ENCODE assay signal across 12 mouse cellular contexts in genomic region chr5:140827413-140827812, GRCm38 (mm10). TPM values are rescaled to one million over a fixed set of nuclear protein-coding genes. Genes with fewer than 3 reads are reported as not detected.
DNase-seq lines count a peak whose midpoint lies in the region; ATAC-seq and TF ChIP-seq lines count a peak whose summit lies in the region.
"Had no signal": no experiment of that assay in that cellular context is flagged by ENCODE, and none has a peak within 500 bp of the region (broad histone marks: within the 10 kb centered on the region; RNA-seq: fewer than 3 reads in every experiment).

No protein-coding gene starts in this region.

- H3K36me3 ChIP-seq in heart, embryonic 16.5 days (ENCODE audit: control insufficient read depth, insufficient read depth) = peaks cover 4% of the 10 kb centered on the region; the same call in 1 of the 2 replicates
- peaks cover 2% of the 10 kb centered on the region; the same call in 1 of the 2 replicates for H3K36me3 ChIP-seq in heart, embryonic 10.5 days
- H3K36me3 ChIP-seq in testis, adult 2 months (ENCODE audit: control insufficient read depth, insufficient read depth, low read length) = no peaks in the 10 kb centered on the region
- H3K36me3 ChIP-seq in liver, postnatal 0 days (replicated peaks; ENCODE audit: insufficient read depth, low read length) = no peaks in the 10 kb centered on the region

- no peak for DNase-seq in heart, embryonic 10.5 days (ENCODE audit: low spot score)
- DNase-seq in testis, postnatal 14 days (ENCODE audit: low spot score) = no peak
- no peak for DNase-seq in liver, postnatal 0 days
- no peak for DNase-seq in urinary bladder, postnatal 14 days (ENCODE audit: low spot score)
- no peak for DNase-seq in ovary, postnatal 14 days (ENCODE audit: low spot score)
- DNase-seq: adrenal gland, adult 2 months; cerebellum, postnatal 25 days; gastrocnemius, postnatal 25 days; right cerebral cortex, adult 18-20 months; thymus, postnatal 25 days had no signal

- H3K4me3 ChIP-seq in heart, embryonic 16.5 days (ENCODE audit: low read length) = peak overlapping the region; percentile 89; the same call in 1 of the 2 replicates
- no peak overlapping the region for H3K4me3 ChIP-seq in heart, embryonic 10.5 days
- no peak overlapping the region for H3K4me3 ChIP-seq in testis, adult 2 months (ENCODE audit: control insufficient read depth, low read depth, low read length)
- no peak overlapping the region for H3K4me3 ChIP-seq in liver, postnatal 0 days (ENCODE audit: low read depth, low read length)

- no peaks in the 10 kb centered on the region for H3K9me3 ChIP-seq in heart, embryonic 16.5 days (replicated peaks; ENCODE audit: control insufficient read depth, low read length)
- H3K9me3 ChIP-seq in heart, embryonic 10.5 days = no peaks in the 10 kb centered on the region
- no peaks in the 10 kb centered on the region for H3K9me3 ChIP-seq in liver, postnatal 0 days (ENCODE audit: low read length)

- H3K27me3 ChIP-seq in heart, embryonic 16.5 days (ENCODE audit: control insufficient read depth, insufficient read depth, low read length) = no peaks in the 10 kb centered on the region
- no peaks in the 10 kb centered on the region for H3K27me3 ChIP-seq in heart, embryonic 10.5 days (ENCODE audit: insufficient read depth, poor library complexity, severe bottlenecking)
- no peaks in the 10 kb centered on the region for H3K27me3 ChIP-seq in testis, adult 2 months (ENCODE audit: control insufficient read depth, insufficient read depth, low read length)
- no peaks in the 10 kb centered on the region for H3K27me3 ChIP-seq in liver, postnatal 0 days (ENCODE audit: insufficient read depth, low read length)

- TF ChIP-seq EP300 in liver, postnatal 0 days (IDR thresholded peaks at IDR 0.05; ENCODE audit: low read depth) = no peak

- H3K4me1 ChIP-seq in heart, embryonic 16.5 days (ENCODE audit: control insufficient read depth, insufficient read depth, low read length) = peaks cover 55% of the 10 kb centered on the region
- peaks cover 57% of the 10 kb centered on the region for H3K4me1 ChIP-seq in heart, embryonic 10.5 days
- peaks cover 10% of the 10 kb centered on the region for H3K4me1 ChIP-seq in testis, adult 2 months (ENCODE audit: control insufficient read depth, insufficient read depth, low read length)
- H3K4me1 ChIP-seq in liver, postnatal 0 days (ENCODE audit: insufficient read depth) = peaks cover 25% of the 10 kb centered on the region

- TF ChIP-seq POLR2A in testis, adult 2 months (IDR thresholded peaks at IDR 0.05; ENCODE audit: control insufficient read depth, low read depth, low read length) = no peak

- peak overlapping the region; percentile 70 for H3K4me2 ChIP-seq in heart, embryonic 16.5 days (ENCODE audit: low read depth, low read length)
- peak overlapping the region; percentile 95; the same call in 1 of the 2 replicates for H3K4me2 ChIP-seq in liver, postnatal 0 days (ENCODE audit: low read depth, low read length)

- 45% methylated on average over 2 of the region's 2 CpGs for WGBS in heart, embryonic 16.5 days
- WGBS in heart, embryonic 10.5 days = 51% methylated on average over 2 of the region's 2 CpGs
- WGBS in liver, postnatal 0 days (ENCODE audit: insufficient replicate concordance) = 28% methylated on average over 2 of the region's 2 CpGs

- H3K27ac ChIP-seq in heart, embryonic 16.5 days (ENCODE audit: low read length) = peak overlapping the region; percentile 79; the same call in 1 of the 2 replicates
- no peak overlapping the region for H3K27ac ChIP-seq in heart, embryonic 10.5 days
- peak overlapping the region; percentile 72; the same call in 1 of the 2 replicates for H3K27ac ChIP-seq in testis, adult 2 months (ENCODE audit: control insufficient read depth, insufficient read depth, low read depth, low read length)
- 0 out of 2 replicates have a peak overlapping the region, but pooled peaks have one; percentile 7 for H3K27ac ChIP-seq in liver, postnatal 0 days (ENCODE audit: low read depth)

- no peak overlapping the region; the same call in 1 of the 2 replicates for H3K9ac ChIP-seq in heart, embryonic 16.5 days (ENCODE audit: low read length)
- H3K9ac ChIP-seq in liver, postnatal 0 days (replicated peaks) = no peak overlapping the region

- no peak for ATAC-seq in heart, embryonic 16.5 days (replicated peaks; ENCODE audit: extremely low read depth, insufficient read depth, low FRiP score)
- ATAC-seq in liver, postnatal 0 days = no peak

- TF ChIP-seq CTCF in testis, adult 2 months (IDR thresholded peaks at IDR 0.05; ENCODE audit: control insufficient read depth, insufficient read depth, insufficient replicate concordance, low read depth, low read length) = no peak
- TF ChIP-seq CTCF in liver, postnatal 0 days (IDR thresholded peaks at IDR 0.05; ENCODE audit: low read depth) = no peak

RNA-seq across cellular contexts. Expression of gene Gna12, which starts 2.8 kb away (rescaled TPM):
- 7.1 and 11.0 TPM in 2 replicates for polyA plus RNA-seq in heart, embryonic 16.5 days (2015; fragmentation: Nextera tagmentation; extraction: Ambion mirVana)
- polyA plus RNA-seq in heart, embryonic 10.5 days (2016; fragmentation: Nextera tagmentation; extraction: Ambion mirVana) = 12.5 and 17.6 TPM in 2 replicates
- 36.2 and 37.4 TPM in 2 replicates for polyA plus RNA-seq in testis, adult 2 months (2012; rRNA removed)
- polyA plus RNA-seq in liver, postnatal 0 days (2015; fragmentation: Nextera tagmentation; extraction: Ambion mirVana) = 12.7 and 14.5 TPM in 2 replicates
